Mouse (Mus musculus) left cerebral cortex, postnatal 36 days (tissue): ENCODE results near the gene Ovol2. TPM values are rescaled to one million over a fixed set of nuclear protein-coding genes. Genes with fewer than 3 reads are reported as not detected.
"Not testable (repeated sequence)": the region's sequence is repeated elsewhere in the genome, so short reads cannot be mapped to it uniquely, and the experiment has no call there.

Source experiments
- DNase-seq, 2 experiments: peaks; one replicate each; pipeline ENCODE4 v3.0.0; 2021 to 2022; ENCODE audit warnings: low spot score in 2 of 2, mixed read lengths in 1 of 2
- intact Hi-C: fragments of 180-260 bp; cut with DNase I; formaldehyde crosslinking; loops from one replicate; pipeline ENCODE4 v1.15.1; 2025
- total RNA-seq, 2 experiments: library from RNA; stranded (reverse); gene quantifications; 2 replicates each; pipeline ENCODE4 v1.2.3; 2021

The Ovol2 gene
- total RNA-seq = 10 to 100 TPM in 1 of 2 experiments, 1 to 10 TPM in 1; 6.9 to 10.8 TPM

- intact Hi-C loops = no loop called here
- DNase-seq = peak; percentile 22 to 51
Observed at GRCm38 (mm10) chr2:144331401-144332302, at the start of gene Ovol2. Ovol2 (minus strand) TSS chr2:144332146.

GRCm38 (mm10) chr2:144381741-144382140 lies 49.8 kb upstream of the Ovol2 start:
- intact Hi-C loops = no loop called here

GRCm38 (mm10) chr2:144381293-144381692 lies 49.3 kb upstream of the Ovol2 start:
- DNase-seq = no peak
- intact Hi-C loops = no loop called here

More at GRCm38 (mm10) chr2:144381741-144382140, 49.8 kb upstream of the Ovol2 start:
- no peak for DNase-seq

- DNase-seq = no peak
- intact Hi-C loops = no loop called here
Observed at GRCm38 (mm10) chr2:144375063-144375703, 43.2 kb upstream of the Ovol2 start.

- peak in 1 of 2 experiments; percentile 35 for DNase-seq
- intact Hi-C loops = no loop called here
Observed at GRCm38 (mm10) chr2:144373063-144373462, 41.1 kb upstream of the Ovol2 start.

GRCm38 (mm10) chr2:144371566-144371965 lies 39.6 kb upstream of the Ovol2 start:
- intact Hi-C loops = no loop called here
- DNase-seq = no peak

- intact Hi-C loops = loop anchor here (2.0 to 5.0 kb wide), 2 partner anchors 88 to 99 kb away; partner anchors contain the start of genes Mgme1 and Snx5
- no peak for DNase-seq
Observed at GRCm38 (mm10) chr2:144369511-144369910, 37.6 kb upstream of the Ovol2 start.

- DNase-seq = no peak
- intact Hi-C loops = loop anchor here (2.0 to 5.0 kb wide), 2 partner anchors 88 to 98 kb away; partner anchors contain the start of genes Mgme1 and Snx5
Observed at GRCm38 (mm10) chr2:144369020-144369421, 37.1 kb upstream of the Ovol2 start.

- peak; percentile 95 for DNase-seq
- intact Hi-C loops = loop anchor here (2.0 to 5.0 kb wide), 2 partner anchors 89 to 98 kb away; partner anchors contain the start of genes Mgme1 and Snx5
Observed at GRCm38 (mm10) chr2:144368400-144369019, 36.6 kb upstream of the Ovol2 start, which contains the start of the genes Kat14 and Pet117. Kat14 (plus strand) TSS chr2:144368983. Pet117 (plus strand) TSS chr2:144368996.

GRCm38 (mm10) chr2:144352843-144353242 lies 20.9 kb upstream of the Ovol2 start:
- intact Hi-C loops = no loop called here
- DNase-seq = peak; percentile 23 to 24

GRCm38 (mm10) chr2:144348525-144348924 lies 16.6 kb upstream of the Ovol2 start:
- no peak for DNase-seq
- intact Hi-C loops = no loop called here

- intact Hi-C loops = no loop called here
- DNase-seq = no peak
Observed at GRCm38 (mm10) chr2:144343158-144343557, 11.2 kb upstream of the Ovol2 start.

GRCm38 (mm10) chr2:144338149-144338548 lies 6.2 kb upstream of the Ovol2 start:
- intact Hi-C loops = not testable (repeated sequence)

GRCm38 (mm10) chr2:144337701-144338100 lies 5.8 kb upstream of the Ovol2 start:
- no peak for DNase-seq
- intact Hi-C loops = no loop called here

More at GRCm38 (mm10) chr2:144338149-144338548, 6.2 kb upstream of the Ovol2 start:
- not testable (repeated sequence) for DNase-seq

- intact Hi-C loops = no loop called here
Observed at GRCm38 (mm10) chr2:144337230-144337629, 5.3 kb upstream of the Ovol2 start.

GRCm38 (mm10) chr2:144333138-144333842 lies 1.3 kb upstream of the Ovol2 start:
- intact Hi-C loops = no loop called here

More at GRCm38 (mm10) chr2:144337230-144337629, 5.3 kb upstream of the Ovol2 start:
- no peak for DNase-seq

GRCm38 (mm10) chr2:144332486-144332885 lies 540 bp upstream of the Ovol2 start:
- DNase-seq = no peak
- intact Hi-C loops = no loop called here

More at GRCm38 (mm10) chr2:144333138-144333842, 1.3 kb upstream of the Ovol2 start:
- DNase-seq = peak; percentile 45 to 61

- intact Hi-C loops = no loop called here
- DNase-seq = peak; percentile 40 to 66
Observed at GRCm38 (mm10) chr2:144330960-144331371, 980 bp downstream of the Ovol2 start.
